Mouse (Mus musculus) limb, embryonic 14.5 days (tissue): ENCODE results near the gene Mthfd2. TPM values are rescaled to one million over a fixed set of nuclear protein-coding genes. Genes with fewer than 3 reads are reported as not detected.

Experiments used
- ATAC-seq: fragments of 200-750 bp; cut with Nextera tagmentation; 2 replicates; pipeline ENCODE4 v1.8.0; 2017; ENCODE audit warnings: low read depth, moderate number of reproducible peaks, moderate TSS enrichment; ENCODE audit not compliant: low FRiP score
- DNase-seq: peaks from one replicate; pipeline ENCODE4 v3.0.0-alpha.2; 2015; ENCODE audit warnings: low spot score
- H3K27ac ChIP-seq: fragments of 300-500 bp; sonication (generic); replicated peaks from 2 replicates; pipeline ENCODE4 v1.5.1; 2014; ENCODE audit warnings: low read depth, mild to moderate bottlenecking, low read length, moderate library complexity, mixed read lengths
- H3K27me3 ChIP-seq: fragments of 300-500 bp; sonication (generic); 2 replicates; pipeline ENCODE4 v1.6.1; 2014; ENCODE audit warnings: low read length, mixed read lengths; ENCODE audit not compliant: control insufficient read depth, insufficient read depth
- H3K36me3 ChIP-seq: fragments of 300-500 bp; sonication (generic); 2 replicates; pipeline ENCODE4 v1.6.1; 2014; ENCODE audit warnings: mild to moderate bottlenecking, low read length, moderate library complexity, mixed read lengths; ENCODE audit not compliant: control insufficient read depth, insufficient read depth
- H3K4me1 ChIP-seq: fragments of 300-500 bp; sonication (generic); 2 replicates; pipeline ENCODE4 v1.6.1; 2014; ENCODE audit warnings: antibody characterized with exemption, low read length, mixed read lengths; ENCODE audit not compliant: control insufficient read depth, insufficient read depth
- H3K4me2 ChIP-seq: fragments of 300-500 bp; sonication (generic); replicated peaks from 2 replicates; pipeline ENCODE4 v1.6.1; 2014; ENCODE audit warnings: low read depth, mild to moderate bottlenecking, low read length, moderate library complexity; ENCODE audit not compliant: severe bottlenecking
- H3K4me3 ChIP-seq: fragments of 300-500 bp; sonication (generic); replicated peaks from 2 replicates; pipeline ENCODE4 v1.5.1; 2014; ENCODE audit warnings: low read length
- H3K9ac ChIP-seq: fragments of 300-500 bp; sonication (generic); 2 replicates; pipeline ENCODE4 v1.6.1; 2014; ENCODE audit warnings: mild to moderate bottlenecking, low read depth, low read length, moderate library complexity; ENCODE audit not compliant: severe bottlenecking
- H3K9me3 ChIP-seq: fragments of 300-500 bp; sonication (generic); 2 replicates; pipeline ENCODE4 v1.6.1; 2016; ENCODE audit warnings: low read length; ENCODE audit not compliant: control insufficient read depth
- POLR2A ChIP-seq: fragments of 200-500 bp; IDR thresholded peaks from 2 replicates; pipeline ENCODE4 v1.8.0; 2012; ENCODE audit warnings: inconsistent platforms, mild to moderate bottlenecking, moderate library complexity, borderline replicate concordance; ENCODE audit not compliant: insufficient read depth, insufficient read length; ENCODE audit errors: extremely low read depth
- WGBS: fragments of 180-500 bp; shearing (Covaris S2); extraction: QIAGEN DNeasy Blood & Tissue Kit; methylation state at CpG from one replicate; pipeline ENCODE4 v1.1.7; 2014; 5-methylcytosine and 5-hydroxymethylcytosine counted together
- polyA plus RNA-seq, 2 experiments: library from polyadenylated mRNA; depleted of rRNA in 1 of 2; stranded (reverse) in 1 of 2; unstranded in 1 of 2; fragments of >200 nt; fragmentation: Nextera tagmentation in 1 of 2; extraction: Ambion mirVana in 1 of 2; gene quantifications; 2 replicates each; pipeline versions ENCODE4 v1.2.1 to v1.2.3; 2012 to 2014

Gene Mthfd2
- polyA plus RNA-seq, 2 experiments, result 27.3 to 38.5 TPM

GRCm38 (mm10) chr6:83309017-83309416, 16.7 kb downstream of the Mthfd2 start:
- WGBS, result 92% methylated on average over 7 of the region's 7 CpGs

GRCm38 (mm10) chr6:83302264-83302663, 23.4 kb downstream of the Mthfd2 start:
- H3K4me3 ChIP-seq, result no peak overlapping the region
- no peak overlapping the region for H3K4me2 ChIP-seq
- no peak overlapping the region for H3K27ac ChIP-seq
- no peaks in the 10 kb centered on the region for H3K9me3 ChIP-seq
- H3K27me3 ChIP-seq, result no peaks in the 10 kb centered on the region
- H3K36me3 ChIP-seq, result peaks cover 25% of the 10 kb centered on the region
- WGBS, result 62% methylated on average over 5 of the region's 5 CpGs
- no peak overlapping the region for H3K9ac ChIP-seq
- no peak for TF ChIP-seq POLR2A
- no peaks in the 10 kb centered on the region for H3K4me1 ChIP-seq
- ATAC-seq, result 0 out of 2 replicates have a peak, but pooled peaks have one; percentile 15
- no peak for DNase-seq

More at GRCm38 (mm10) chr6:83309017-83309416, 16.7 kb downstream of the Mthfd2 start:
- Histone ChIP-seq H3K27me3 (no peaks in the 10 kb centered on the region), H3K36me3 (peaks cover 71% of the 10 kb centered on the region), H3K9me3 (no peaks in the 10 kb centered on the region), H3K4me3 (no peak overlapping the region), H3K4me2 (no peak overlapping the region), H3K9ac (no peak overlapping the region), H3K4me1 (no peaks in the 10 kb centered on the region), H3K27ac (no peak overlapping the region)
- DNase-seq (no peak), ATAC-seq (no peak)
- TF ChIP-seq POLR2A, result no peak

DNA sequence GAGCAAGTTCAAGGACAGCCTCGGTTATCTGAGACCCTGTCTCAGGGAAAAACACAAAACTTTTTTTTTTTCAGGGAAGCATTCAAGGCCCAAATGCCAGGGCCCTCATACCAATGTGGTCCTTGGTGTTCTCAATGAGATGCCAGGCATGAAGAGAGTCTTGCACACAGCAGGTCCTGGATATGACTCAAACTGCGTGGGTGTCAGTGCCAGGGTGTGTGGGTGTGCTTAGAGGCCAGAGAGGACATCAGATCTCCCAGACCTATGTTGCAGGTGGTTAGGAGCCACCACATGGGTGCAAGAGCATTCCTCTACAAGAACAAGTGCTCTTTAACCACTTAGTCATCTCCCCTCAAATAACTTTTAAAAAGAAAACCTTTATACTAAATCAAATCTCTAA, 24.4 kb downstream of the Mthfd2 start:
- ATAC-seq, result no peak
- 85% methylated on average over 2 of the region's 2 CpGs for WGBS

DNA sequence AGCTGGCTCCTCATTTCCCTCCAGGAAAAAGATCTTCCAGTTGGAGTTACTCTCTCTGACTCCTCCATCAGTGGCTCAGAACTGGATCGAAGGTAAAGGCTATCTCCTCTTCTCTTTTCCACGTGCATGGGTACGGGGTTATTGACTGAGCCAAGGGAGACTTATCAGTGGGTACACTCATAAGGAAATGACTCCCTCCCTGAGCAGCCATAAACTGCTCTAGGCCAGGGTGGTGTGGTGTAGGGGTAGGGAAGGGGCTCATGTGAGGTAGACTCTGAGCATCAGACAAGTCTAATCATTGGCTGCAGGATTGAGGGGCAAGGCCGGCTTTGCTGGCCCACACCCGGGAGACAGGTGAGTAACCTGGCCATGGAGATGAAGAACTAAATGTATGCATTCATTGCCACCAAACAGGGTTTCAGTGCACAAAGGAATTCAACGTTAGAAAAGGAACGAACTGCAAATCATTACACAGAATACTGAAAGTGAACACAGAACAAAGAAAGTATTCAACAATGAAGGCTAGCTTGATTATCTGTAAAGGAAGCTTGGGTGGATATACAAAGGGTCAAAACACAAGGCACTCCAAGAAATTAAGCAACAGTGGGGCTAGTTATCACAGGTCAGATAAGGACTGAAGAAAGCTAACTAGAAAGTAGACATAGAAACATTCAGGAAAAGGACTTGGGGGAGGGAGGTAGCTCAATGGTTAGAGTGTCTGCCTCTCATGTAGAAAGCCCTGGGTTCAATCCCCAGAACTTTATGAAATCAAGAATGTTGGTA, 25.1 kb downstream of the Mthfd2 start:
- DNase-seq, result no peak
- TF ChIP-seq POLR2A, result no peak
- Histone ChIP-seq H3K4me2 (no peak overlapping the region), H3K4me3 (no peak overlapping the region), H3K27me3 (no peaks in the 10 kb centered on the region), H3K9ac (no peak overlapping the region), H3K27ac (no peak overlapping the region), H3K9me3 (no peaks in the 10 kb centered on the region), H3K4me1 (no peaks in the 10 kb centered on the region), H3K36me3 (peaks cover 9% of the 10 kb centered on the region)
- no peak for ATAC-seq
- 84% methylated on average over 7 of the region's 7 CpGs for WGBS

More for the DNA sequence above, 24.4 kb downstream of the Mthfd2 start:
- no peak overlapping the region for H3K4me3 ChIP-seq
- DNase-seq, result no peak
- no peaks in the 10 kb centered on the region for H3K4me1 ChIP-seq
- H3K27me3 ChIP-seq, result no peaks in the 10 kb centered on the region
- H3K4me2 ChIP-seq, result no peak overlapping the region
- no peak for TF ChIP-seq POLR2A
- no peak overlapping the region for H3K9ac ChIP-seq
- H3K9me3 ChIP-seq, result no peaks in the 10 kb centered on the region
- no peak overlapping the region for H3K27ac ChIP-seq
- peaks cover 15% of the 10 kb centered on the region for H3K36me3 ChIP-seq

GRCm38 (mm10) chr6:83280256-83280955, 45.3 kb downstream of the Mthfd2 start:
- WGBS, result 76% methylated on average over 8 of the region's 8 CpGs
- DNase-seq (no peak), ATAC-seq (no peak)
- H3K9ac ChIP-seq, result no peak overlapping the region
- no peak overlapping the region for H3K27ac ChIP-seq
- no peaks in the 10 kb centered on the region for H3K27me3 ChIP-seq
- no peaks in the 10 kb centered on the region for H3K9me3 ChIP-seq
- TF ChIP-seq POLR2A, result no peak
- no peaks in the 10 kb centered on the region for H3K36me3 ChIP-seq
- H3K4me1 ChIP-seq, result no peaks in the 10 kb centered on the region
- no peak overlapping the region for H3K4me2 ChIP-seq
- H3K4me3 ChIP-seq, result no peak overlapping the region
